In the genomic region with DNA sequence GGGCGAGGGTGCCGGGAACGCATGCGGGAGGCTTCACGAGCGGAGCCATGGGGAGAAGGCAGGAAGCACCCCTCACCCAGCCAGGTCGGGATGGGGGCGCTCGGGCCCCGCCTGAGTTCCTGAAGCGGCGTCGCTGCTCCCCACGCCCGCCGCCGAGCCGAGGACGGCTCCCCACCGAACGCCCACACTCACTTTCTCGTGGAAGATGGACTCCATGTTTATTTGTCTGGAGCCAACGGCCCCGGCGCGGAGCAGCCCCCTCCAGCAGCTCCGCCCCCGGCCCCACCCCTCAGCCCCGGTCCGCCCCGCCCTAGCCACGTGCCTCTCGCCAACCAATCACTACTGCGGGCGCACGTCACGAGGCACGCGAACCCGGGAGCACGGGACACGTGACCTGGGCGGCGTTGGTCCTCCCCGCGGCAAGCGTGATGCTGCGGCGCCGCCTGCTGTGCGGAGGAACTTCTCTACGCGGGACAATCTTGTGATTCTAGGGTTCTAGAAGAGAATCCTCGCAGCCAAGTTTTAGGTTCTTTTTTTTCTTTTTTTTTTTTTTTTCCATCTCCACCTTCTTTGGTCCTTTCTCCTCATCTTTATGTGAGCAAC, we compare ENCODE assay signal across 7 mouse cellular contexts. TPM values are rescaled to one million over a fixed set of nuclear protein-coding genes. Genes with fewer than 3 reads are reported as not detected.
DNase-seq lines count a peak whose midpoint lies in the region; ATAC-seq lines count a peak whose summit lies in the region.

Gene Atxn3, minus strand, starts transcription at position 305 of the 603 bp plus-strand sequence.

- H3K27me3 ChIP-seq in embryonic facial prominence, embryonic 10.5 days (replicated peaks; ENCODE audit: low read depth, poor library complexity, severe bottlenecking) = no peaks in the 10 kb centered on the region
- H3K27me3 ChIP-seq in limb, embryonic 11.5 days (ENCODE audit: control insufficient read depth, insufficient read depth, low read length) = no peaks in the 10 kb centered on the region
- no peaks in the 10 kb centered on the region for H3K27me3 ChIP-seq in midbrain, embryonic 14.5 days (ENCODE audit: control insufficient read depth, insufficient read depth, low read length)

- peak; percentile 99 for DNase-seq in adrenal gland, postnatal 10 days
- peak; percentile 99 for DNase-seq in embryonic facial prominence, embryonic 10.5 days (ENCODE audit: low spot score)
- peak; percentile 100 for DNase-seq in heart, adult 11 months
- peak; percentile 97 for DNase-seq in kidney, adult 18-20 months
- DNase-seq in limb, embryonic 11.5 days (ENCODE audit: low spot score) = peak; percentile 97
- peak; percentile 98 for DNase-seq in midbrain, embryonic 14.5 days
- peak; percentile 95 to 96 for DNase-seq in spleen, adult 18-20 months

- peaks cover 14% of the 10 kb centered on the region for H3K36me3 ChIP-seq in embryonic facial prominence, embryonic 10.5 days (replicated peaks)
- H3K36me3 ChIP-seq in limb, embryonic 11.5 days (ENCODE audit: control insufficient read depth, insufficient read depth, low read length) = no peaks in the 10 kb centered on the region
- no peaks in the 10 kb centered on the region for H3K36me3 ChIP-seq in midbrain, embryonic 14.5 days (ENCODE audit: control insufficient read depth, insufficient read depth, low read length)

- peak; percentile 98 for ATAC-seq in limb, embryonic 11.5 days (ENCODE audit: insufficient number of reproducible peaks, low FRiP score, low TSS enrichment, low read depth)
- peak; percentile 100 for ATAC-seq in midbrain, embryonic 14.5 days (ENCODE audit: low FRiP score, low TSS enrichment)

- H3K9ac ChIP-seq in limb, embryonic 11.5 days (ENCODE audit: low read length) = peak within 1 kb of the TSS; percentile 83
- H3K9ac ChIP-seq in midbrain, embryonic 14.5 days (replicated peaks; ENCODE audit: low read length) = peak within 1 kb of the TSS; percentile 77

- H3K27ac ChIP-seq in embryonic facial prominence, embryonic 10.5 days (replicated peaks) = peak within 1 kb of the TSS; percentile 93
- no peak within 1 kb of the TSS for H3K27ac ChIP-seq in limb, embryonic 11.5 days (replicated peaks; ENCODE audit: low read depth, low read length)
- peak within 1 kb of the TSS; percentile 74 for H3K27ac ChIP-seq in midbrain, embryonic 14.5 days (replicated peaks; ENCODE audit: low read depth, low read length)

- peak within 1 kb of the TSS; percentile 59 for H3K4me2 ChIP-seq in limb, embryonic 11.5 days (ENCODE audit: low read depth, severe bottlenecking)
- H3K4me2 ChIP-seq in midbrain, embryonic 14.5 days (ENCODE audit: low read length) = peak within 1 kb of the TSS; percentile 67

- H3K9me3 ChIP-seq in embryonic facial prominence, embryonic 10.5 days = no peaks in the 10 kb centered on the region
- no peaks in the 10 kb centered on the region for H3K9me3 ChIP-seq in limb, embryonic 11.5 days (ENCODE audit: control insufficient read depth, low read length)
- H3K9me3 ChIP-seq in midbrain, embryonic 14.5 days (ENCODE audit: control insufficient read depth, low read length) = no peaks in the 10 kb centered on the region

- peak within 1 kb of the TSS; percentile 92 for H3K4me3 ChIP-seq in embryonic facial prominence, embryonic 10.5 days
- peak within 1 kb of the TSS; percentile 83 for H3K4me3 ChIP-seq in limb, embryonic 11.5 days (ENCODE audit: low read depth, low read length)
- peak within 1 kb of the TSS; percentile 86 for H3K4me3 ChIP-seq in midbrain, embryonic 14.5 days (replicated peaks; ENCODE audit: low read depth, low read length)

- peaks cover 14% of the 10 kb centered on the region for H3K4me1 ChIP-seq in embryonic facial prominence, embryonic 10.5 days
- no peaks in the 10 kb centered on the region for H3K4me1 ChIP-seq in limb, embryonic 11.5 days (ENCODE audit: control insufficient read depth, insufficient read depth, low read length)
- peaks cover 12% of the 10 kb centered on the region; the same call in 1 of the 2 replicates for H3K4me1 ChIP-seq in midbrain, embryonic 14.5 days (ENCODE audit: control insufficient read depth, insufficient read depth, low read length)

- under 1% methylated on average over 54 of the region's 54 CpGs for WGBS in embryonic facial prominence, embryonic 10.5 days
- WGBS in limb, embryonic 11.5 days = under 1% methylated on average over 52 of the region's 54 CpGs
- WGBS in midbrain, embryonic 14.5 days = under 1% methylated on average over 54 of the region's 54 CpGs

RNA-seq across cellular contexts. Expression of gene Atxn3, which starts in this region (rescaled TPM):
- total RNA-seq in adrenal gland, postnatal 10 days (2021) = 10 to 100 TPM; 16.4 to 17.2 TPM
- 11.2 and 13.7 TPM in 2 replicates for polyA plus RNA-seq in embryonic facial prominence, embryonic 10.5 days (2016; fragmentation: Nextera tagmentation; extraction: Ambion mirVana)
- polyA plus RNA-seq in limb, embryonic 11.5 days (2014; fragmentation: Nextera tagmentation; extraction: Ambion mirVana) = 10.4 and 12.3 TPM in 2 replicates
- 13.6 and 19.5 TPM in 2 replicates for polyA plus RNA-seq in midbrain, embryonic 14.5 days (2014; fragmentation: Nextera tagmentation; extraction: Ambion mirVana)
